9 mouse cellular contexts compared by ENCODE assay signal in genomic region chr11:59425671-59426101, GRCm38 (mm10). TPM values are rescaled to one million over a fixed set of nuclear protein-coding genes. Genes with fewer than 3 reads are reported as not detected.
A peak's percentile ranks its signal among the peaks of the same experiment; 100 is the strongest.
DNase-seq lines count a peak whose midpoint lies in the region; ATAC-seq and TF ChIP-seq lines count a peak whose summit lies in the region.
"Had no signal": no experiment of that assay in that cellular context is flagged by ENCODE, and none has a peak within 500 bp of the region (broad histone marks: within the 10 kb centered on the region; RNA-seq: fewer than 3 reads in every experiment).

No protein-coding gene starts in this region.

- peak; percentile 84 for ATAC-seq in CD4-positive, CD25-positive, alpha-beta regulatory T cell, adult 4 months
- ATAC-seq in limb, embryonic 14.5 days (ENCODE audit: low FRiP score, low read depth): 0 out of 2 replicates have a peak, but pooled peaks have one; percentile 37

- peak; percentile 55 for DNase-seq in heart, postnatal 4 days
- DNase-seq in heart, postnatal 36 days: no peak
- peak; percentile 52 for DNase-seq in adipocyte (ENCODE audit: low spot score)
- peak; percentile 65 for DNase-seq in limb, embryonic 14.5 days (ENCODE audit: low spot score)
- peak; percentile 34 for DNase-seq in right cerebral cortex, postnatal 4 days
- no peak for DNase-seq in hindbrain, embryonic 10.5 days (ENCODE audit: low spot score)
- DNase-seq in neural tube, embryonic 10.5 days (ENCODE audit: extremely low spot score, low spot score): no peak

- H3K4me3 ChIP-seq in limb, embryonic 14.5 days (replicated peaks; ENCODE audit: low read length): no peak overlapping the region
- H3K4me3 ChIP-seq in hindbrain, embryonic 10.5 days: no peak overlapping the region
- H3K4me3 ChIP-seq: liver, embryonic 15.5 days had no signal

- peaks cover 64% of the 10 kb centered on the region for H3K36me3 ChIP-seq in limb, embryonic 14.5 days (ENCODE audit: control insufficient read depth, insufficient read depth, low read length)
- H3K36me3 ChIP-seq in hindbrain, embryonic 10.5 days: peaks cover 83% of the 10 kb centered on the region

- H3K27me3 ChIP-seq in limb, embryonic 14.5 days (ENCODE audit: control insufficient read depth, insufficient read depth, low read length): no peaks in the 10 kb centered on the region
- no peaks in the 10 kb centered on the region for H3K27me3 ChIP-seq in hindbrain, embryonic 10.5 days (ENCODE audit: insufficient read depth, poor library complexity, severe bottlenecking)
- H3K27me3 ChIP-seq: liver, embryonic 15.5 days had no signal

- no peak for TF ChIP-seq POLR2A in limb, embryonic 14.5 days (IDR thresholded peaks at IDR 0.05; ENCODE audit: borderline replicate concordance, extremely low read depth, insufficient read depth, insufficient read length)

- 32% methylated on average over 7 of the region's 7 CpGs for WGBS in limb, embryonic 14.5 days
- 71% methylated on average over 7 of the region's 7 CpGs for WGBS in hindbrain, embryonic 10.5 days

- H3K9ac ChIP-seq in limb, embryonic 14.5 days (ENCODE audit: low read depth, low read length, severe bottlenecking): no peak overlapping the region
- H3K9ac ChIP-seq: liver, embryonic 15.5 days had no signal

- no peaks in the 10 kb centered on the region for H3K4me1 ChIP-seq in limb, embryonic 14.5 days (ENCODE audit: control insufficient read depth, insufficient read depth, low read length)
- no peaks in the 10 kb centered on the region for H3K4me1 ChIP-seq in hindbrain, embryonic 10.5 days (replicated peaks)

- 0 out of 2 replicates have a peak overlapping the region, but pooled peaks have one; percentile 13 for H3K27ac ChIP-seq in limb, embryonic 14.5 days (replicated peaks; ENCODE audit: low read depth, low read length)
- no peak overlapping the region for H3K27ac ChIP-seq in hindbrain, embryonic 10.5 days
- H3K27ac ChIP-seq: liver, embryonic 15.5 days had no signal

- H3K9me3 ChIP-seq in limb, embryonic 14.5 days (ENCODE audit: control insufficient read depth, low read length): no peaks in the 10 kb centered on the region
- no peaks in the 10 kb centered on the region for H3K9me3 ChIP-seq in hindbrain, embryonic 10.5 days
- H3K9me3 ChIP-seq: liver, embryonic 15.5 days had no signal

- H3K4me2 ChIP-seq in limb, embryonic 14.5 days (replicated peaks; ENCODE audit: low read depth, low read length, severe bottlenecking): no peak overlapping the region
- H3K4me2 ChIP-seq: liver, embryonic 15.5 days had no signal

- intact Hi-C loops in heart, postnatal 36 days (cut with DNase I): loop anchor here (5.0 kb wide), 1 partner anchor 118 kb away; the partner anchor contains the start of gene Wnt9a

RNA-seq across cellular contexts. Expression of gene Jmjd4, which starts 24.2 kb away (rescaled TPM):
- 10 to 100 TPM; 14.8 to 16.3 TPM for total RNA-seq in heart, postnatal 4 days (2021)
- total RNA-seq in heart, postnatal 36 days (2021): 10 to 100 TPM; 10.8 TPM
- polyA plus RNA-seq in CD4-positive, CD25-positive, alpha-beta regulatory T cell, adult 4 months (2017; shearing (Covaris generic)): 1 to 10 TPM; 3.9 to 6.9 TPM
- 11.5 and 12.7 TPM in 2 replicates for polyA plus RNA-seq in limb, embryonic 14.5 days (2012; rRNA removed)
- polyA plus RNA-seq in limb, embryonic 14.5 days (2014; fragmentation: Nextera tagmentation; extraction: Ambion mirVana): 11.7 and 12.6 TPM in 2 replicates
- polyA plus RNA-seq in hindbrain, embryonic 10.5 days (2016; fragmentation: Nextera tagmentation; extraction: Ambion mirVana): 13.4 and 16.1 TPM in 2 replicates

RNA-seq across cellular contexts. Expression of gene Snap47, which starts 25.3 kb away (rescaled TPM):
- 10 to 100 TPM; 40.8 to 45.5 TPM for total RNA-seq in heart, postnatal 4 days (2021)
- 10 to 100 TPM; 33.0 to 37.7 TPM for total RNA-seq in heart, postnatal 36 days (2021)
- polyA plus RNA-seq in CD4-positive, CD25-positive, alpha-beta regulatory T cell, adult 4 months (2017; shearing (Covaris generic)): 10 to 100 TPM; 52.6 to 67.3 TPM
- polyA plus RNA-seq in limb, embryonic 14.5 days (2012; rRNA removed): 88.9 and 94.2 TPM in 2 replicates
- polyA plus RNA-seq in limb, embryonic 14.5 days (2014; fragmentation: Nextera tagmentation; extraction: Ambion mirVana): 127 and 139 TPM in 2 replicates
- 110 and 138 TPM in 2 replicates for polyA plus RNA-seq in hindbrain, embryonic 10.5 days (2016; fragmentation: Nextera tagmentation; extraction: Ambion mirVana)

RNA-seq across cellular contexts. Expression of gene Zfp867, which starts 46.6 kb away (rescaled TPM):
- total RNA-seq in heart, postnatal 4 days (2021): 1 to 10 TPM; 6.1 to 6.2 TPM
- 1 to 10 TPM; 4.4 to 4.7 TPM for total RNA-seq in heart, postnatal 36 days (2021)
- polyA plus RNA-seq in CD4-positive, CD25-positive, alpha-beta regulatory T cell, adult 4 months (2017; shearing (Covaris generic)): 1 to 10 TPM; 6.0 to 6.9 TPM
- polyA plus RNA-seq in limb, embryonic 14.5 days (2012; rRNA removed): 4.0 and 4.8 TPM in 2 replicates
- polyA plus RNA-seq in limb, embryonic 14.5 days (2014; fragmentation: Nextera tagmentation; extraction: Ambion mirVana): 10.7 and 11.7 TPM in 2 replicates
- 8.0 and 9.1 TPM in 2 replicates for polyA plus RNA-seq in hindbrain, embryonic 10.5 days (2016; fragmentation: Nextera tagmentation; extraction: Ambion mirVana)

RNA-seq across cellular contexts. Expression of gene Prss38, which starts 50.2 kb away (rescaled TPM):
- not detected for total RNA-seq in heart, postnatal 4 days (2021)
- not detected for total RNA-seq in heart, postnatal 36 days (2021)
- not detected for polyA plus RNA-seq in CD4-positive, CD25-positive, alpha-beta regulatory T cell, adult 4 months (2017; shearing (Covaris generic))
- 0.13 and 0.33 TPM in 2 replicates for polyA plus RNA-seq in limb, embryonic 14.5 days (2012; rRNA removed)
- polyA plus RNA-seq in limb, embryonic 14.5 days (2014; fragmentation: Nextera tagmentation; extraction: Ambion mirVana): not detected in 2 replicates
- polyA plus RNA-seq in hindbrain, embryonic 10.5 days (2016; fragmentation: Nextera tagmentation; extraction: Ambion mirVana): not detected in 2 replicates
- polyA plus RNA-seq: liver, embryonic 15.5 days had no signal

Comparison
In these comparisons a context has a peak if more than half of its experiments do, and no peak if none do; other contexts are left out.
1. DNase-seq: peak in heart, postnatal 4 days (single experiment), adipocyte (single experiment), limb, embryonic 14.5 days (single experiment) and right cerebral cortex, postnatal 4 days (single experiment); none in heart, postnatal 36 days (0 of 2), hindbrain, embryonic 10.5 days (single experiment) and neural tube, embryonic 10.5 days (single experiment).